Mouse (Mus musculus) left cerebral cortex, adult 2 months (tissue): ENCODE data around the gene Vdac2. TPM values are rescaled to one million over a fixed set of nuclear protein-coding genes. Genes with fewer than 3 reads are reported as not detected.
A peak's percentile ranks its signal among the peaks of the same experiment; 100 is the strongest.

Experiments used
- DNase-seq, 2 experiments: peaks; one replicate each; pipeline ENCODE4 v3.0.0; 2021 to 2022; ENCODE audit warnings: low spot score in 2 of 2, mixed read lengths in 1 of 2; ENCODE audit errors: extremely low spot score in 1 of 2
- H3K27ac ChIP-seq: fragments of 200-600 bp; 2 replicates; pipeline ENCODE4 v1.8.1; 2022
- H3K4me3 ChIP-seq: fragments of 200-600 bp; 2 replicates; pipeline ENCODE4 v1.8.1; 2022
- CTCF ChIP-seq: fragments of 200-600 bp; IDR thresholded peaks from 2 replicates; pipeline ENCODE4 v1.8.1; 2022; ENCODE audit warnings: antibody characterized with exemption, mild to moderate bottlenecking, moderate library complexity
- intact Hi-C: fragments of 180-260 bp; cut with DNase I; formaldehyde crosslinking; loops from one replicate; pipeline ENCODE4 v1.15.1; 2025
- total RNA-seq, 2 experiments: library from RNA; stranded (reverse); gene quantifications; 2 replicates each; pipeline ENCODE4 v1.2.3; 2021

The Vdac2 gene
- total RNA-seq, 2 experiments from 2014 or later, result 201 to 230 TPM

GRCm38 (mm10) chr14:21847381-21848165, 22.5 kb downstream of the Vdac2 start:
- no peak for TF ChIP-seq CTCF
- peak overlapping the region; percentile 83 for H3K4me3 ChIP-seq
- peak in 1 of 2 experiments; percentile 35 for DNase-seq
- intact Hi-C loops, result loop anchor here (1.0 to 10.0 kb wide), 6 partner anchors 16 to 725 kb away; partner anchors contain the start of genes Dusp13 and Samd8
- peak overlapping the region; percentile 91 for H3K27ac ChIP-seq

- no peak; the same call in none of the 2 replicates for TF ChIP-seq CTCF
- intact Hi-C loops, result loop anchor here (1.0 to 10.0 kb wide), 6 partner anchors 17 to 726 kb away; partner anchors contain the start of genes Dusp13 and Samd8
- DNase-seq, result peak; percentile 93 to 97
- peak within 1 kb of the TSS; percentile 83 for H3K4me3 ChIP-seq
- peak within 1 kb of the TSS; percentile 91 for H3K27ac ChIP-seq
Observed at GRCm38 (mm10) chr14:21848166-21849154, 23.4 kb downstream of the Vdac2 start, which contains the start of gene Comtd1. Gene Comtd1 (minus strand): TSS chr14:21848977.

- no peak for TF ChIP-seq CTCF
- intact Hi-C loops, result loop anchor here (2.0 to 10.0 kb wide), 6 partner anchors 97 to 1198 kb away; partner anchors contain the start of genes Dusp13 and Samd8
- Histone ChIP-seq H3K27ac (no peak overlapping the region), H3K4me3 (no peak overlapping the region)
- DNase-seq, result no peak
Observed at GRCm38 (mm10) chr14:21849524-21850418, 24.7 kb downstream of the Vdac2 start.

DNA sequence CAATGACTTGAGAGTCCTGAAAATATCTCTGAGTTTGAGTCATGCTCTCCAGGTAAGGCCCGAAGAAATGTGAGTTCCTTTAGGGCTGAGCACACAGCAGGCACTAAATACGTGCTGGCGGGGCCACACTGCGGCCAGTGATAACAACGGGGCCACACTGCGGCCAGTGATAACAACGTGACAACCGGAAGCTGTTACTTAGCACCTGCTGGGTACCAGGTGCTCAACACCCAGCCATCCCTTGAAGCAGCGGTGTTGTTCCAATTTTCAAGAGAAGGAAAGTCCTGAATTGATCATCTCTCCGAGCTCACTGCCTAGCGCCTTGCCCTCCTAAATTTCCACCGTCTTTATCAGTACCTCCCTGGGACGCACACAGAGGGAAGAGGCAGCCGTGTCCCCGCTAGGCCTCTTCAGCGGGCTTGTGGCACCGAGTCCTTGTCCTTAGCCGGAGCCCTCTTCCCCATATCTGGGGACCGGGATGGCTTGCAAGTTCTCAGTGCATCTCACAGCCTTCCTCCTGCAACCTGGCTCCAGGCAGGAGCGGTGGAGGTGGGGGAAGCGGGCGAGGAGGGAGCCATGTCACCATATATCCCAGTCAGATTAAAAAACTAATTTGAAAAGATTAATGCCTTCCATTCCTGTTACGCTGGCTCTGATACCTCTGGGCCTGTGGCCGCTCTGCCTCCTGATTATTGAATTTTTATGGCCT, 25.5 kb downstream of the Vdac2 start:
- H3K27ac ChIP-seq, result no peak overlapping the region
- no peak for TF ChIP-seq CTCF
- H3K4me3 ChIP-seq, result no peak overlapping the region
- intact Hi-C loops, result loop anchor here (1.0 to 5.0 kb wide), 2 partner anchors 38 to 1197 kb away; no protein-coding TSS in a partner anchor
- no peak for DNase-seq

GRCm38 (mm10) chr14:21851996-21852791, 27.2 kb downstream of the Vdac2 start:
- intact Hi-C loops, result loop anchor here (1.0 to 5.0 kb wide), 2 partner anchors 40 to 1195 kb away; no protein-coding TSS in a partner anchor
- TF ChIP-seq CTCF, result no peak
- peak overlapping the region; percentile 48 for H3K27ac ChIP-seq

DNA sequence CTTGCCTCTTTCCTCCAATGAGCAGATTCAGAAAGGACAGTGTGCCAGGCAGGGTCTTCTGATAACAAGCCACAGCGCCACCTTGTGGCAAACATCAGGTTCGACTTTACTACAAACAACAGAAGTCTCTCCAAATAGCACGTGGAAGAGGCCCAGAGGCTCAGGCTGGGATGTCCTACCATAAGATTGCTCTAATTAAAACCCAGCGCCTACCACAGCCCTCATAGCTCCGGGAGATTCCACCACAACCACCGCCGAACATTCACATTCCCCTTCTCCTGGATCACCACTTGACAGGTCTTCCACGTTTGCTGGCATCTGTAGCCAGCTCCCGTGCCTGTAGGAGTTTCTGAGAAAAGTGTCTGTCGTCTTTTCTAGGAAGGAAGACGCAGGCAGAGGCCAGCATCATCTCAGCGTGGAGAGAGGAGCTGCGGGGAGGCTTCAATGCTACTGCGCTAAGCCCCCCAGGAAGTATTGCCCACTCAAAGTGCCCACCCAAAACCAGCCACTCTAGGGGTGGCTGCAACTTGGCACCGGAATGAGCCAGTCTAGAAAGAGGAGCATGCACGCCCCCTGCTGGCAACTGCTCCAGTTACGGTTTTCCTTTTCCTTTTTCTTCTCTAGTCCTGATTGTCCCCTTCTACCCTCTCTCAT, 28.5 kb downstream of the Vdac2 start:
- Histone ChIP-seq H3K27ac (no peak overlapping the region), H3K4me3 (peak overlapping the region; percentile 15; the same call in 1 of the 2 replicates)
- peak; percentile 63 for TF ChIP-seq CTCF
- intact Hi-C loops, result loop anchor here (5.0 kb wide), 1 partner anchor 1194 kb away; no protein-coding TSS in a partner anchor
- peak; percentile 66 to 67 for DNase-seq

More at GRCm38 (mm10) chr14:21851996-21852791, 27.2 kb downstream of the Vdac2 start:
- no peak overlapping the region for H3K4me3 ChIP-seq
- no peak for DNase-seq

DNA sequence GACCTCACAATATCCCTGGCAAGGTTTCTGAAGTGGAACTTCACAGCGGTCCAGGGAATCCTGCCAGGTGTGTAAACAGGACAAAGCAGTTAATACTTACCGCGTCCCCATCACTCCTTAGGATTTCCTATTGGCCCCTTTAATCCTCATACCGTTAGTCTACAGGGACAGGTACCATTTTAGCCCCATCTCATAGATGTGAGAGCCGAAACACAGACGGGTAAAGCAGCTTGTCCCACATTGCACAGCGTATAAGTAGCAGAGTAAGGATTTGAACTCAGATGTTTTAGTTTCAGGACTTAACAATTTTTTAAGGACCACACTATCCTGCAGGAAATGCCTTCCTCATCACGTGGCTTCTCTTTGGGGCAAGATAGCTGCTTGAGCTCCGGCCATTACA, 29.2 kb downstream of the Vdac2 start:
- intact Hi-C loops, result loop anchor here (5.0 kb wide), 1 partner anchor 1193 kb away; no protein-coding TSS in a partner anchor
- no peak for TF ChIP-seq CTCF

GRCm38 (mm10) chr14:21855961-21856360, 30.9 kb downstream of the Vdac2 start:
- H3K4me3 ChIP-seq, result no peak overlapping the region
- no peak for TF ChIP-seq CTCF
- no peak overlapping the region for H3K27ac ChIP-seq
- intact Hi-C loops, result no loop called here
- DNase-seq, result no peak

More for the DNA sequence above, 29.2 kb downstream of the Vdac2 start:
- no peak for DNase-seq
- H3K4me3 ChIP-seq, result no peak overlapping the region
- no peak overlapping the region for H3K27ac ChIP-seq

DNA sequence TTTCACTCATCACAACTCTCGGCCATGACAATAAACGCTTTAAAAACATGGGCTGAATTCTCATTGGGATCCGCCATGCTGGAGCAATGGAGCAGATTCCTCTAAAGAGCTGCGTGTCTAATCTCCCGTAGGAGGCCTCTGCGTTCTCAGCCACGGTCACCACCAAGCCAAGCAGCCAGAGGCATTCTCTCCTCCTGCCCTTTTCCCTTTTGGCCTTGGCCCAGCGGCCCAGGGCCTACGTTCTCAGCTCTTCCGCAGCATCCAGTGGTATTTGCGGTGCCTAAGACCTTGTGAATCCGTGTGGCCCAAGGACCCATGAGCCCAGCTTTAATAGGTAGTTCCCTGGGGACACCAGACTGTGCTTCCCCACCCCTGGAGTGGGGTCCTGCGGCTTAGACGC, 31.8 kb downstream of the Vdac2 start:
- no peak for TF ChIP-seq CTCF
- Histone ChIP-seq H3K27ac (no peak overlapping the region), H3K4me3 (no peak overlapping the region)
- intact Hi-C loops, result no loop called here
- DNase-seq, result no peak
